Mouse (Mus musculus) heart, postnatal 4 days (tissue): ENCODE results near the gene Foxf1. TPM values are rescaled to one million over a fixed set of nuclear protein-coding genes. Genes with fewer than 3 reads are reported as not detected.

Source experiments
- DNase-seq: peaks from one replicate; pipeline ENCODE4 v3.0.0; 2021
- total RNA-seq, 2 experiments: library from RNA; stranded (reverse); gene quantifications; 2 replicates each; pipeline ENCODE4 v1.2.3; 2021

Foxf1 gene
- total RNA-seq, 2 experiments from 2014 or later, result 0.43 to 0.50 TPM

DNA sequence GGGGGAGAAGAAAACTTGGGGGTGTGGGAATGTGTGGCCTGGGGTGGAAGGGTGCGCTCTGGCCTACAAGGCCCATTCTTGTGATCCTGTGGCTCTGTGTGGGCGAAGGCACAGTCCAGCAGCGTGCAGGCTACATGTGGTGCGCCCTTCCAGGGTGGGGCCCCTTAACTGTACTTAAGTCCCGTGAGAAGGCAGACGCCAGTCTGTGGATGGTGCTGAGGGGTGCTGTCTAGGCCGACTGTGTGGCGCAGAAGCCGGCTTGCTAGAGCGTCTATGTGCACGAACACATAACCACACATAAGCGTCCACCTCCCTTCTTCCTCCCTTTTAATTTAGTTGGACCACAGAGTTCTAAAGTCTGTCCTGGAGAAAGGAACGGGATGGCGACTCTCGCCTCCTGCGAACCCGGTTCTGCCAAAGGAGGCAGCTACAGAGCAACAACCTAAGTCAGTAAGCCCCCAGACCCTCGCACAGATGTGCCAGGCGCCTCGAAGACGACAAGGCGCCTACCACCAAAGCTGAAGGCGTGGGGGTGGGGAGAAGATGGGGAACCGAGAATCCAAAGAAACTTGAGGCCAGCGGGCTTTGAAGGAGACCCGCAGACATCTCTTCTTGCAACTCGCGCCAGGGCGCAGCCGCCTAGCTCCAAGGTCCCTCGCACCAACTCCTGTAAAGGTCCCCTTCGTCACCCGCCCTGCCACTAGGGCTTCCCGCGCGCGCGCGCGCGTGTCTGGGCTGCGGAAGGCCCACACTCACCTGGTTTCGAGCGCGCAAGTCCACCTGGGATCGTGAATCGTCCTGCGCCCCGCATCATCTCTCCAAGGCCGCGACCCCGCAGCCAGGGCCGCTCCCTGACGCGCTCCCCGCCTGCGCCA lies 1.7 kb upstream of the Foxf1 start:
- DNase-seq, result no peak

GRCm38 (mm10) chr8:121083093-121083935 lies 872 bp upstream of the Foxf1 start:
- peak; percentile 82 for DNase-seq

GRCm38 (mm10) chr8:121083936-121084209 lies 313 bp upstream of the Foxf1 start:
- no peak for DNase-seq

- no peak for DNase-seq
Observed at GRCm38 (mm10) chr8:121085011-121085410, 825 bp downstream of the Foxf1 start.

- no peak for DNase-seq
Observed at GRCm38 (mm10) chr8:121085561-121085960, 1.4 kb downstream of the Foxf1 start.

DNA sequence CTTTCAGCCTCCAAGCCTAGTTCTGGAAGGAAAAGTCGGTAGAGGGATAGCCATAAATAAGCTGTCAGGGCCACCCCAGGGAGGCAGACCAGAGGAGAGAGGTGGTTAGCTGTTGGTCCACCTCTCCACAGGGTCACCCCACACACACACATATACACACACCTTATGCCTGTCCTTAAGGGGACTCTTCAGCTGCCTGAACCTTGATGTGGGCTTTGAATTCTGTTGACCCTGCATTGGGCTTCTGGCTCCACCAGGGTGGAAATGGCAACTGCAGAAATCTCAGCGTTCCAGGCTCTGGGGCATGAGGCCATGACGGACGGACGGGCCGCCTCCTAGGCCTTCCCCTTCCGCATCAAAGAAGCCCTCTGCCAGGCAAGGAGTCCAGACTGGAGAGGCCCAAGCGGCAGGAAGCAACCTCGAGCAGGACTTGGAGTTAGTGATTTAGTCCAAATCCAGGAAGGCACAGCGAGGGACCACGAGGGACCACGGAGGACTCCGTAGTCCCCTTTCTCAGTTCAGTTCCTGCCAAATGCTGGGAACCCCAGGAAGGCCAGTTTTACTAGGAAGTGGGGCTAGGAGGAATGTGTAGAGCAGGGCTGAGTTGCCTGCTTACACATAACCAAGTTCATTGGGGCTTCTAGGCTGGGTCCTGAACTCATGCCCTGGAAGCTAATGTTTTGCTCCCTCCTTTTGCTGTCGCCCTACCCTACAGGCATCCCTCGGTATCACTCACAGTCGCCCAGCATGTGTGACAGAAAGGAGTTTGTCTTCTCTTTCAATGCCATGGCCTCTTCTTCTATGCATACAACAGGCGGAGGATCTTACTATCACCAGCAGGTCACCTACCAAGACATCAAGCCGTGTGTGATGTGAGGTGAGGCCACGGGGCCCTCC lies 2.1 kb downstream of the Foxf1 start:
- no peak for DNase-seq

DNA sequence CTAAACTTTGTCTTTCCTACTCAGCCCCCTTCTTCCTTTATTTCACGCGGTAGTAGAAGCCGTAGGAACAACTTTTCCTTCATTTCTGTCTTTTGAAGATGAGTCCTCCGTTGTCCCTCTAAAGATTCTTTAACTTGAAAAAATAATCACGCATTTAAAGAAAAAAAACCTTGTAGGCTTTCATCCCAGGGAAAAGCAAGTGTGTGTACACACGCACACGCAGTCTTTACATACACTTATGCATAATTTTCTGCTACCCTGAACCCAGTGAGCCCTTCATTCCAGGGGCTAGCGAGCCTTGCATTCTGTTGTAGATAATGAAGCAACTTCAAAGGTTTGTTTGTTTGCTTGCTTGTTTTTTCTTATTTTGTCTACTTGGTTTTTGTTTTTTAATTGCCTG lies 4.1 kb downstream of the Foxf1 start:
- DNase-seq, result no peak

DNA sequence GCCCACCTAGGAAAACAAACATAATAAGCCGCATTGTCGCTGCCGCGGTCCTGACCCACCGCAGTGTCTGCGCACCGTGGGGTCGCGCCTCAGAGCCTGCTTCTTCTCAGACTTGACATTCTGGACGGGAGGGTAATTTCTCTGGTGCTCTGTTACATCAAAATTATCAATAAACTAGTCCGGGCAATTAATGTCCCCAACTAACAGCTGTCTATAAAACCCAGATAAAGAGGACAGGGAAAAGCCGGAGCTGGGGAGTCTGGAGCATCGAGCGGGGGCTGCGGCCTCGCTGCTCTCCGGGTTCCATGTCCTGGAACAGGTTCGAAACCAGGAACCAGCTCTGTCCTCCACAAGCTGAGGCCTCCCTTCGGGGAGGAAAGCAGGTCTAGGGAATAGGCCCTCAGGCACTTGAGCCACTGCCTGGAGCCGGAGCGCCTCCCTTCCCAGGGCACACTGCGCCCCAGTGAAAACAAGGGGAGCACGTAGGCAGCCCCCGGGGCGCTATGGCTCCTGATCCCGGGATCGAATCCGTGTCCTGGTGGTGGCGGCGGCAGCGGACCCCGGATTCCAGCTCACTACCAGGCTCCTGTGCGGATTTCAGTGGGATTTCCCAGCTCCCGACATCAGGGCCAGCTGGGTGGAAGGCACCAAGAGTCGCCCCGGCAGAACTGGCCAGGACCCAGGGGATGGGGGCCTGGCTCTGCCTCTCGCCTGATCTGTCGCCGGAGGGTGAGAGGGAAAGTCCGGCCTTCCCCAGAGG lies 4.9 kb downstream of the Foxf1 start:
- no peak for DNase-seq

DNA sequence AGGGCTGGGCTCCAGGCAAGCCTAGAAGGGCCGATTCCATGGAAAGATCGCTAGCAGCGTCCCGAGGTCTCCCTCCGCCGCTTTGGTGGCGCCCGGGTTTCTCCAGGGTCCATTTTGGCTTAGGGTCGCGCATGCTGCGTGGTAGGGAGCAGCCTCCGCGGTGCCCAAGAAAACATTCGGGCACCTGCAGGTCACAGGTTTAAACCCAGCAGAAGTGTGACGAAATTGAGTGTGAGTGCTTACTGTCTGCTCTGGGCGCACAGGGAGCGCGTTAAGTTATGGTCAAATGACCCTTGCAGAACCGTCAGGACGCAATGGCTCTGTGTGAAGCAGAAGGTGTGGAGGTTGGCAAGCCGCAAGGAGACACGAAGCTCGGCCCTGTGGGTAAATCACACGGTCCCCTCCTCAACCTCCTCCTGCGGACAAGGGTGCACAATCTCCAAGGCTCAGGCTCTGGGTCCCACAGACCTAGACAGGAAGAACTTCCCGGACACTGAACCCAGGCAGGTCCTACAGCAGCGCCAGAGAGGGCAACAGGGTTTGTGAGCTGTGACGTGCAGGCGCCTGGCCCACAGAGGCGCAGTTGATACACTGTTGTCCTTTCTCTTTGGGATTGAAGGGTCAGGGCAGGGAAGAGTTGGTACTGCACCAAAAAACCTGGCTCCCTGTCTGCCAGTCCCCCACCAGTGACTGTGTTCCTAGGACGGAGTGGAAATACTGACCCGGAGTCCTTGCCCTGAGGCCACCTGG lies 5.6 kb downstream of the Foxf1 start:
- DNase-seq, result no peak

DNA sequence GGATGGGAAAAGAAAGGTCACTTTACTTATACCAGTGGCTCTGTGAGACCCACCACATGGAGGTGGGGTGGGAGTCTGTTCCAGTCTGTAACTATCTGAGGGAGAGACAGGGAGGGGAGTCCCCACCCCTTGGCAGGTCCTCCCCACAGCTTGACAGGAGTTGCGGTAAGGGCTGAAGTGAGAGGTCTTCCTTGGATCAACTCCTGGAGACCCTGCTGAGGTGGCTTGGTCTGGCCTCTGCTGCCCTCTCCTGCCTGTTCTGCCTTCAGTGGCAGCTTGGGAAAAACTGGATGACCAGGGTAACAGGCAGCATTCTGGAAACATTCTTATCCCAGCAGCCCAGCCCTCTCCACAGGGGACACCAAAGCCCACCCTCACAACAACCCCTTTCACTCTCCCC lies 6.5 kb downstream of the Foxf1 start:
- DNase-seq, result no peak

DNA sequence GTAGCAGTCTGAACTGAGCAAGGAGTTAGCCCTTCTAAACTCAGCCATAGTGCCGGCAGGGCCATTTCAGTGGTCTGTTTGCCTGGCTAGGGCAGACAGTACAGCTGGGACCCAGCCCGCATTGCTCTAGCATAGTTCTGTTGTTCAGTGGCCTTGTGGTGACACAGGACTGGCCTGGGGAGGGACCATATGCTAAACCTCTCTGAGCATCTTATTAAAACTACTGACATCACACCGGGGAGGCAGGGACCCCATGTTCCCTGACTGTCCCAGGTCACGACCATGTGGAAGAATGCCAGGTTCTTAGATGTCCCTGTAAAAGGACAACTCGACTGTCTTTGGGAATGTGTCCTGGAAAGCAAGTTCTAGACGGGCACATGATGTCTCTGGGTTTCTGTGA lies 8.0 kb downstream of the Foxf1 start:
- DNase-seq, result no peak

- peak; percentile 94 for DNase-seq
Observed at GRCm38 (mm10) chr8:121092627-121093026, 8.4 kb downstream of the Foxf1 start.

GRCm38 (mm10) chr8:121093496-121093895 lies 9.3 kb downstream of the Foxf1 start:
- no peak for DNase-seq

DNA sequence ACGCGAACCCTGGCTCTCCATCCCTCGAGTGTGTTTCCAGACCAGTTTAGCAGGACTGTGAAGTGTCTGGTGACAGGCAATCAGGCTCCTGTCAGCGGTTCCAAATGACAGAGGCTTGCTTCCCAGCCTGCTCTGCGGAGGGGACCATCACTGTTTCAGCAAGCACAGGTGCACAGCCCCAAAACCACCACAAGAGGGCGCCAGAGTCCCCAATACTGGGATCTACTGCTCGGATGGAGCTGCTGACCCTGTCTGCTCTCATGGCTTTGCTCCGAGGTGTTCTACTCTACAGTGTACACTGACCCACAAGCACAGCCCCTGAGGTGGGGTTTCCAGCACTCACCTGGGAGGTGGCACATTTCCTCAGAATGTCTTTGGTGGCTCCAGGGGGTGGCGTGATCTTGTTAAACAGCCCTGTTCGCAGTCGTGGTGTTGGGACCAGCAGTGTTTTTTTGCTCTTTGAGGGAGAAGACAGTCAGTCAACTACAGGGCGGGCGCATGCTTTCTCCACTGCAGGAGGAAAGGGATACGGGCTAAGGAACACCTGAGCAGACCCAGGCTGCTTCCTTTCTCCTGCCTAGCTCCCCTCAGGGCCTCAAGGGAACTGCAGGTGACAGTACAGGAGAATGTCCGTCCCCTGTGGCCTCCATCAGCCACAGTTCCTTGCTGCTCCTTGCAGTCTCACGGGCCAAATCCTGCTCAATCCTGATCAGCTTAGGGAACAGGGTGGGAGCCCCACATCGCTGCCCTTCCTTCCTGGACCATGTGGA lies 20.0 kb downstream of the Foxf1 start:
- peak; percentile 92 for DNase-seq

DNA sequence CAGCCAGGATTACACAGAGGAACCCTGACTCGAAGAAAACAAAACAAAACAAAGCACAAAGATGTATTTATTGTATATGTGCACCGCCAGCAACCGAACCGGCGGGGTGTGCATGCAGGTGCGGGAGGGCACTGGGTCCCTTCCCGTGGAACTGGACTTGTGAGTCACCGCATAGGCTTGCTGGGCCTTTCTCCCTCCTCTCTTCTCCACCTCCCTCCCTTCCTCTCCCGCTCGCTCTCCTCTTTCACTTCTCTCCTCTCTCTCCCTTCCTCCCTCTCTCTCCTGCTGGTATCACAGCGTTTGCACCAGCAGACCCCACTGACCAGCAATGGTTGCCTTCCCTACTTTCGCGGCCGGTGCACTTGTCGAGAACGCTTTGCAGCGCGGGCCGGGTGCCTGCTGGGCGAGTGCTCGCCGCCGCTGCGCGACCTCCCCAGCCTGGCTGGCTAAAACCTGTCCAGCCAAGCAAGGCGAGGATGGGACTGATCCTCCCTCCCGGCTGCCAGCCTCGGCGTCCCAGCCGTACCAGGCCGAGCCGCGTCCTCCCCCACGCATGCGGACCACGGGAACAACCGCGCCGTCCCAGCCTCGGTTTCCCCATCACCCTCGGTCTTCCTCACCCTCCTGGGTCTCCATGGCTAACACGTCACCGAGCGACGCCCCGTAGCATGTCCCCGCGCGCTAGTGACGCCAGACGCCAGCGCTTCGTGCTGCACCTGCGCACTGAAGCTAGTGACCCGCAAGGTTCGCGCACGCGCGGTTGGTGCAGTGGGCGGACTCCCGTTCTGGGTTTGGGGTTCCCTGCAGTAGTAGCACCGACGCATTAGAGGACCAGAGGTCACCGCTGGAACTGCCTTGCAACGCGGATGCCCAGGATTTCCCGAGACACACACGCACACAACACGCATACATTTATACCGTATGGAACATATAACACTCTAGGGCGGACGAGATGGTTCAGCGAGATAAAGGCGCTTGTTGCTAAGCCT lies 23.8 kb downstream of the Foxf1 start, which contains the start of gene Mthfsd:
Mthfsd (minus strand) TSS at position 725 of the 989 bp plus-strand sequence.
- peak; percentile 99 for DNase-seq

GRCm38 (mm10) chr8:121108657-121109056 lies 24.5 kb downstream of the Foxf1 start:
- DNase-seq, result no peak

- DNase-seq, result no peak
Observed at GRCm38 (mm10) chr8:121111145-121111907, 27.1 kb downstream of the Foxf1 start.

- peak; percentile 99 for DNase-seq
Observed at GRCm38 (mm10) chr8:121113261-121113660, 29.1 kb downstream of the Foxf1 start.
